Mouse (Mus musculus) myocyte (in vitro differentiated cells): ENCODE measurements at regions not wholly inside any gene's neighbourhood (a gene's known extent, or its start where the extent isn't known, plus 50 kb on each side); places are given as distances from the start of the nearest gene placed in this dataset.

Experiments
- CEBPB ChIP-seq: IDR thresholded peaks from 2 replicates; pipeline ENCODE4 v1.6.1; 2011; ENCODE audit warnings: mild to moderate bottlenecking, moderate library complexity; ENCODE audit not compliant: poor library complexity, insufficient read depth, severe bottlenecking
- E2F4 ChIP-seq: IDR thresholded peaks from one replicate; pipeline ENCODE4 v1.6.1; 2011; ENCODE audit warnings: mild to moderate bottlenecking, control low read depth, moderate library complexity; ENCODE audit not compliant: insufficient read depth
- MAX ChIP-seq: IDR thresholded peaks from one replicate; pipeline ENCODE4 v1.6.1; 2011; ENCODE audit warnings: low read depth, mild to moderate bottlenecking, control low read depth
- MYOD1 ChIP-seq, 3 experiments: IDR thresholded peaks; one replicate each; pipeline ENCODE4 v1.6.1; 2011; ENCODE audit warnings: control low read depth in 2 of 3, low read depth in 2 of 3, mild to moderate bottlenecking in 2 of 3, moderate library complexity in 1 of 3; ENCODE audit not compliant: insufficient read length in 2 of 3, control insufficient read depth in 1 of 3
- MYOG ChIP-seq, 3 experiments: IDR thresholded peaks; one replicate each; pipeline ENCODE4 v1.6.1; 2011; ENCODE audit warnings: control low read depth in 2 of 3, low read depth in 2 of 3, mild to moderate bottlenecking in 2 of 3; ENCODE audit not compliant: insufficient read length in 2 of 3, control insufficient read depth in 1 of 3, insufficient read depth in 1 of 3
- POLR2A ChIP-seq: IDR thresholded peaks from one replicate; pipeline ENCODE4 v1.6.1; 2011; ENCODE audit warnings: low read depth, mild to moderate bottlenecking, control low read depth, moderate library complexity; ENCODE audit not compliant: insufficient read length
- POLR2AphosphoS2 ChIP-seq: IDR thresholded peaks from one replicate; pipeline ENCODE4 v1.6.1; 2011; ENCODE audit warnings: low read depth, control low read depth; ENCODE audit not compliant: insufficient read length
- REST ChIP-seq: IDR thresholded peaks from one replicate; pipeline ENCODE4 v1.6.1; 2011; ENCODE audit warnings: mild to moderate bottlenecking, control low read depth, moderate library complexity; ENCODE audit not compliant: insufficient read depth, insufficient read length
- SRF ChIP-seq: IDR thresholded peaks from one replicate; pipeline ENCODE4 v1.6.1; 2011; ENCODE audit warnings: low read depth; ENCODE audit not compliant: control insufficient read depth, insufficient read length
- TCF12 ChIP-seq: IDR thresholded peaks from one replicate; pipeline ENCODE4 v1.6.1; 2011; ENCODE audit warnings: mild to moderate bottlenecking, control low read depth; ENCODE audit not compliant: poor library complexity, insufficient read depth, severe bottlenecking
- TCF3 ChIP-seq: IDR thresholded peaks from one replicate; pipeline ENCODE4 v1.6.1; 2011; ENCODE audit warnings: low read depth, control low read depth; ENCODE audit not compliant: insufficient read length
- USF1 ChIP-seq: IDR thresholded peaks from one replicate; pipeline ENCODE4 v1.6.1; 2011; ENCODE audit warnings: low read depth, mild to moderate bottlenecking, control low read depth, moderate library complexity

DNA sequence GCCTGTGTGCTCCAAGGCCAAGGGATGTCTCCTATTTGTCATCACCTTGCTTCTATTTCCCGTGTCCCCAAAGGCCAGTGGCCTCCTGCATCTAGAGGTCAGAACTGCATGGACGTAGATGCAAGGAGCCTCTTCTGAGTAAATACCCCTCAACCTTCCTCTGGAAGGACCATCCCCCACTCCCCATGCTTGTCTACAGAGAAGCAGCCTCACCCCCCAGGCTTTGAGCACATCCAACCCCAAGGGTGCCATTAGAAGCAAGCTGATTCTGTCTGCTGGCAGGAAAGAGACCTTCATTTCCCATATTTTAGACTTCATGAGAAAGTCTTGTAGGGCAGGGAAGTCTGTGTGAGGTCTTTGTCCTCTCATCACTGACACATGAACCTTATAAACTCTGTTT lies 132.2 kb downstream of the Tshz3 start:
- TF ChIP-seq MYOG (IDR thresholded peaks at IDR 0.05; ENCODE audit: control insufficient read depth in 1 of 3, insufficient read depth in 1 of 3, insufficient read length in 2 of 3, low read depth in 2 of 3) (no peak), USF1 (no peak), MAX (no peak), POLR2AphosphoS2 (no peak), CEBPB (no peak), POLR2A (no peak), MYOD1 (IDR thresholded peaks at IDR 0.05; ENCODE audit: control insufficient read depth in 1 of 3, insufficient read length in 2 of 3, low read depth in 2 of 3) (no peak), TCF12 (no peak), E2F4 (no peak), TCF3 (no peak), REST (no peak), SRF (no peak)
